Mouse (Mus musculus) liver, embryonic 13.5 days (tissue): Measurements from ENCODE around the gene Gm21954. TPM values are rescaled to one million over a fixed set of nuclear protein-coding genes. Genes with fewer than 3 reads are reported as not detected.

Source experiments
- polyA plus RNA-seq: library from polyadenylated mRNA; unstranded; fragments of >200 nt; fragmentation: Nextera tagmentation; extraction: Ambion mirVana; gene quantifications from 2 replicates; pipeline ENCODE4 v1.2.1, GENCODE M21; 2015

Gm21954 gene
- polyA plus RNA-seq, 1 experiment from 2014 or later = not detected

Other genes starting within 250 kb of the Gm21954 start
- gene Dclk1, start 229.8 kb downstream of the Gm21954 start, polyA plus RNA-seq = 1.1 TPM in 2 replicates